Mouse (Mus musculus): ENCODE data around the gene Kmt5a. TPM values are rescaled to one million over a fixed set of nuclear protein-coding genes. Genes with fewer than 3 reads are reported as not detected.

The Kmt5a gene
- polyA plus RNA-seq, 1 experiment from 2014 or later = 20.6 TPM

- H3K9me3 ChIP-seq = no peaks in the 10 kb centered on the region
- no peaks in the 10 kb centered on the region for H3K36me3 ChIP-seq
- H3K4me1 ChIP-seq (replicated peaks) = no peaks in the 10 kb centered on the region
- no peak overlapping the region for H3K9ac ChIP-seq
- ATAC-seq (ENCODE audit: low FRiP score) = 0 out of 2 replicates have a peak, but pooled peaks have one; percentile 54
- H3K4me3 ChIP-seq = no peak overlapping the region
- H3K4me2 ChIP-seq = no peak overlapping the region
- no peaks in the 10 kb centered on the region; the same call in 1 of the 2 replicates for H3K27me3 ChIP-seq
- no peak overlapping the region for H3K27ac ChIP-seq
Observed at GRCm38 (mm10) chr5:124432398-124433012, 7.2 kb upstream of the Kmt5a start.

- Histone ChIP-seq H3K4me2 (no peak overlapping the region), H3K9me3 (no peaks in the 10 kb centered on the region), H3K36me3 (no peaks in the 10 kb centered on the region), H3K9ac (no peak overlapping the region), H3K27me3 (no peaks in the 10 kb centered on the region; the same call in 1 of the 2 replicates), H3K27ac (no peak overlapping the region), H3K4me1 (replicated peaks) (no peaks in the 10 kb centered on the region), H3K4me3 (no peak overlapping the region)
- 0 out of 2 replicates have a peak, but pooled peaks have one; percentile 32 for ATAC-seq (ENCODE audit: low FRiP score)
- 60% methylated on average over 2 of the region's 2 CpGs for WGBS
Observed at GRCm38 (mm10) chr5:124433048-124433447, 6.7 kb upstream of the Kmt5a start.

- Histone ChIP-seq H3K4me2 (no peak overlapping the region), H3K4me3 (no peak overlapping the region), H3K9ac (no peak overlapping the region), H3K27me3 (no peaks in the 10 kb centered on the region; the same call in 1 of the 2 replicates), H3K27ac (no peak overlapping the region), H3K36me3 (no peaks in the 10 kb centered on the region), H3K4me1 (replicated peaks) (peaks cover 16% of the 10 kb centered on the region), H3K9me3 (no peaks in the 10 kb centered on the region)
- 94% methylated on average over 5 of the region's 5 CpGs for WGBS
- no peak for ATAC-seq (ENCODE audit: low FRiP score)
Observed at GRCm38 (mm10) chr5:124438229-124438628, 1.5 kb upstream of the Kmt5a start.

GRCm38 (mm10) chr5:124438746-124439145 lies 984 bp upstream of the Kmt5a start:
- no peak overlapping the region for H3K9ac ChIP-seq
- H3K27ac ChIP-seq = no peak overlapping the region; the same call in 1 of the 2 replicates
- peaks cover 16% of the 10 kb centered on the region for H3K4me1 ChIP-seq (replicated peaks)
- H3K9me3 ChIP-seq = no peaks in the 10 kb centered on the region
- H3K27me3 ChIP-seq = no peaks in the 10 kb centered on the region; the same call in 1 of the 2 replicates
- 71% methylated on average over 5 of the region's 5 CpGs for WGBS
- no peak for ATAC-seq (ENCODE audit: low FRiP score)
- no peaks in the 10 kb centered on the region for H3K36me3 ChIP-seq
- 0 out of 2 replicates have a peak overlapping the region, but pooled peaks have one; percentile 71 for H3K4me3 ChIP-seq
- H3K4me2 ChIP-seq = peak overlapping the region; percentile 99

GRCm38 (mm10) chr5:124440094-124440701 lies 468 bp downstream of the Kmt5a start:
- no peaks in the 10 kb centered on the region for H3K9me3 ChIP-seq
- H3K4me3 ChIP-seq = peak overlapping the region; percentile 71
- H3K4me2 ChIP-seq = peak overlapping the region; percentile 99
- no peaks in the 10 kb centered on the region for H3K36me3 ChIP-seq
- no peaks in the 10 kb centered on the region; the same call in 1 of the 2 replicates for H3K27me3 ChIP-seq
- H3K9ac ChIP-seq = peak overlapping the region; percentile 76
- peak overlapping the region; percentile 83 for H3K27ac ChIP-seq
- under 1% methylated on average over 30 of the region's 30 CpGs for WGBS
- ATAC-seq (ENCODE audit: low FRiP score) = peak; percentile 70; the same call in 1 of the 2 replicates
- H3K4me1 ChIP-seq (replicated peaks) = peaks cover 22% of the 10 kb centered on the region

- H3K4me2 ChIP-seq = no peak overlapping the region
- no peaks in the 10 kb centered on the region for H3K27me3 ChIP-seq
- no peak overlapping the region for H3K9ac ChIP-seq
- WGBS = 91% methylated on average over 2 of the region's 2 CpGs
- no peaks in the 10 kb centered on the region for H3K9me3 ChIP-seq
- peaks cover 40% of the 10 kb centered on the region for H3K4me1 ChIP-seq (replicated peaks)
- peaks cover 7% of the 10 kb centered on the region; the same call in 1 of the 2 replicates for H3K36me3 ChIP-seq
- no peak for ATAC-seq (ENCODE audit: low FRiP score)
- H3K27ac ChIP-seq = no peak overlapping the region
- no peak overlapping the region for H3K4me3 ChIP-seq
Observed at GRCm38 (mm10) chr5:124442628-124443027, 2.9 kb downstream of the Kmt5a start.

- no peak for ATAC-seq (ENCODE audit: low FRiP score)
Observed at GRCm38 (mm10) chr5:124444208-124444607, 4.5 kb downstream of the Kmt5a start.

GRCm38 (mm10) chr5:124444661-124445561 lies 5.2 kb downstream of the Kmt5a start:
- ATAC-seq (ENCODE audit: low FRiP score) = peak; percentile 92
- Histone ChIP-seq H3K9me3 (no peaks in the 10 kb centered on the region), H3K27ac (peak overlapping the region; percentile 88), H3K4me3 (peak overlapping the region; percentile 95), H3K27me3 (no peaks in the 10 kb centered on the region), H3K9ac (peak overlapping the region; percentile 96), H3K4me2 (peak overlapping the region; percentile 94), H3K4me1 (replicated peaks) (peaks cover 50% of the 10 kb centered on the region), H3K36me3 (peaks cover 30% of the 10 kb centered on the region)
- WGBS = 6% methylated on average over 53 of the region's 66 CpGs

More at GRCm38 (mm10) chr5:124444208-124444607, 4.5 kb downstream of the Kmt5a start:
- Histone ChIP-seq H3K36me3 (peaks cover 23% of the 10 kb centered on the region), H3K4me3 (no peak overlapping the region), H3K9ac (no peak overlapping the region), H3K4me1 (replicated peaks) (peaks cover 46% of the 10 kb centered on the region), H3K27ac (no peak overlapping the region), H3K27me3 (no peaks in the 10 kb centered on the region), H3K9me3 (no peaks in the 10 kb centered on the region), H3K4me2 (peak overlapping the region; percentile 94)
- 77% methylated on average over 3 of the region's 3 CpGs for WGBS

- Histone ChIP-seq H3K27ac (peak overlapping the region; percentile 88), H3K9me3 (no peaks in the 10 kb centered on the region), H3K4me3 (peak overlapping the region; percentile 95), H3K4me1 (replicated peaks) (peaks cover 42% of the 10 kb centered on the region), H3K9ac (peak overlapping the region; percentile 96), H3K4me2 (peak overlapping the region; percentile 94), H3K27me3 (no peaks in the 10 kb centered on the region), H3K36me3 (peaks cover 38% of the 10 kb centered on the region)
- peak; percentile 40; the same call in 1 of the 2 replicates for ATAC-seq (ENCODE audit: low FRiP score)
- 0% methylated on average over 22 of the region's 77 CpGs for WGBS
Observed at GRCm38 (mm10) chr5:124445621-124446293, 6.0 kb downstream of the Kmt5a start.

GRCm38 (mm10) chr5:124446301-124446881 lies 6.7 kb downstream of the Kmt5a start:
- Histone ChIP-seq H3K27me3 (no peaks in the 10 kb centered on the region), H3K36me3 (peaks cover 44% of the 10 kb centered on the region), H3K9me3 (no peaks in the 10 kb centered on the region), H3K4me2 (peak overlapping the region; percentile 94), H3K4me3 (peak overlapping the region; percentile 95), H3K4me1 (replicated peaks) (peaks cover 40% of the 10 kb centered on the region), H3K27ac (peak overlapping the region; percentile 88; the same call in 1 of the 2 replicates), H3K9ac (peak overlapping the region; percentile 96)
- WGBS = 2% methylated on average over 15 of the region's 15 CpGs
- 0 out of 2 replicates have a peak, but pooled peaks have one; percentile 19 for ATAC-seq (ENCODE audit: low FRiP score)

GRCm38 (mm10) chr5:124449494-124449893 lies 9.8 kb downstream of the Kmt5a start:
- peaks cover 73% of the 10 kb centered on the region for H3K36me3 ChIP-seq
- ATAC-seq (ENCODE audit: low FRiP score) = no peak

More at GRCm38 (mm10) chr5:124449494-124449893, 9.8 kb downstream of the Kmt5a start:
- H3K27ac ChIP-seq = no peak overlapping the region
- H3K4me1 ChIP-seq (replicated peaks) = peaks cover 51% of the 10 kb centered on the region
- 61% methylated on average over 6 of the region's 6 CpGs for WGBS
- H3K4me3 ChIP-seq = no peak overlapping the region
- no peak overlapping the region for H3K4me2 ChIP-seq
- H3K9me3 ChIP-seq = no peaks in the 10 kb centered on the region
- no peak overlapping the region; the same call in 1 of the 2 replicates for H3K9ac ChIP-seq
- H3K27me3 ChIP-seq = no peaks in the 10 kb centered on the region
